Mouse (Mus musculus) liver, adult 2 months (tissue): Measurements from ENCODE around the gene Pip4k2c. TPM values are rescaled to one million over a fixed set of nuclear protein-coding genes. Genes with fewer than 3 reads are reported as not detected.

Source experiments
- DNase-seq: peaks from one replicate; pipeline ENCODE4 v3.0.0-alpha.2; 2011; ENCODE audit warnings: low read depth, low spot score; ENCODE audit errors: extremely low read depth
- H3K27ac ChIP-seq: fragments of 200-500 bp; replicated peaks from 2 replicates; pipeline ENCODE4 v1.5.1; 2012; ENCODE audit warnings: low read depth, mild to moderate bottlenecking, control low read depth, inconsistent platforms, low read length; ENCODE audit not compliant: insufficient read depth
- H3K27me3 ChIP-seq: fragments of 200-500 bp; 2 replicates; pipeline ENCODE4 v1.6.1; 2012; ENCODE audit warnings: mild to moderate bottlenecking, moderate library complexity, low read length, inconsistent platforms; ENCODE audit not compliant: control insufficient read depth, insufficient read depth
- H3K36me3 ChIP-seq: fragments of 200-500 bp; 2 replicates; pipeline ENCODE4 v1.6.1; 2012; ENCODE audit warnings: low read length, inconsistent platforms; ENCODE audit not compliant: control insufficient read depth, insufficient read depth
- H3K4me1 ChIP-seq: fragments of 200-500 bp; 2 replicates; pipeline ENCODE4 v1.6.1; 2011; ENCODE audit warnings: low read length; ENCODE audit not compliant: control insufficient read depth, insufficient read depth
- H3K4me3 ChIP-seq: fragments of 200-500 bp; 2 replicates; pipeline ENCODE4 v1.5.1; 2011; ENCODE audit warnings: low read depth, mild to moderate bottlenecking, control low read depth, low read length, moderate library complexity; ENCODE audit not compliant: insufficient read depth
- H3K79me2 ChIP-seq: fragments of 200-500 bp; 2 replicates; pipeline ENCODE4 v1.6.1; 2012; ENCODE audit warnings: inconsistent platforms, mild to moderate bottlenecking, low read length, moderate library complexity; ENCODE audit not compliant: control insufficient read depth, insufficient read depth
- H3K9ac ChIP-seq: fragments of 200-500 bp; 2 replicates; pipeline ENCODE4 v1.6.1; 2012; ENCODE audit warnings: low read depth, mild to moderate bottlenecking, control low read depth, inconsistent platforms, low read length
- CTCF ChIP-seq: fragments of 200-500 bp; IDR thresholded peaks from 2 replicates; pipeline ENCODE4 v1.5.1; 2011; ENCODE audit warnings: low read depth, low read length, control low read depth
- POLR2A ChIP-seq: fragments of 200-500 bp; IDR thresholded peaks from 2 replicates; pipeline ENCODE4 v1.6.1; 2011; ENCODE audit warnings: low read length, control low read depth; ENCODE audit not compliant: insufficient read depth; ENCODE audit errors: extremely low read depth
- WGBS: fragments of 180-500 bp; shearing (Covaris S2); methylation state at CpG from one replicate; pipeline ENCODE4 v1.1.7; 2018; 5-methylcytosine and 5-hydroxymethylcytosine counted together
- polyA plus RNA-seq: library from polyadenylated mRNA; depleted of rRNA; stranded (reverse); fragments of >200 nt; gene quantifications from 2 replicates; pipeline ENCODE4 v1.2.3, GENCODE M21; 2012
- total RNA-seq: library from RNA; depleted of rRNA; stranded (reverse); fragments of >200 nt; gene quantifications from 2 replicates; pipeline ENCODE4 v1.2.3, GENCODE M21; 2014

Gene Pip4k2c
- total and polyA plus RNA-seq, 2 experiments, result 8.9 to 13.9 TPM

DNA sequence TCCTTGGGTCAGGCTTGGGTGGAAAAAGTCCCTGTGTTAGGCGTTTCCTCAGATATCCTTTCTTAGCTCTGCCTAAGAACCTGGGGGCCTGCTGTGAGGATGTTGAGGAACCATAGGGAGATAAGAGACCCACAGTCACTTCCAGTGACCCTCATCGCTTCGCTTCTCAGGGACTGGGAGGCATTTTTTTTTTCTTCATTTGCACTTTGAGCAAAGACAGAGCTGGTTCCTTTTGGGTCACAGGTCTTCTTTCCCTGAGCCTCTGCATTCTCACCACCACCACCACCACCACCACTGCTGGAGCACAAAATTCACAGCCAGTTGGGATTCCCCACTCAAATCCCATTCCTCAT is 30.7 kb downstream of the Pip4k2c start:
- peaks cover under 1% of the 10 kb centered on the region for H3K4me1 ChIP-seq
- H3K79me2 ChIP-seq, result no peaks in the 10 kb centered on the region
- no peak for DNase-seq
- no peak for TF ChIP-seq POLR2A
- no peak overlapping the region for H3K9ac ChIP-seq
- 58% methylated on average over 3 of the region's 3 CpGs for WGBS
- H3K27me3 ChIP-seq, result peaks cover 12% of the 10 kb centered on the region; the same call in 1 of the 2 replicates
- no peaks in the 10 kb centered on the region for H3K36me3 ChIP-seq
- peak overlapping the region; percentile 42 for H3K27ac ChIP-seq
- H3K4me3 ChIP-seq, result 0 out of 2 replicates have a peak overlapping the region, but pooled peaks have one; percentile 49

- Histone ChIP-seq H3K79me2 (no peaks in the 10 kb centered on the region), H3K4me1 (no peaks in the 10 kb centered on the region; the same call in 1 of the 2 replicates), H3K27me3 (peaks cover 12% of the 10 kb centered on the region; the same call in 1 of the 2 replicates), H3K9ac (no peak within 1 kb of the TSS; the same call in 1 of the 2 replicates), H3K27ac (peak within 1 kb of the TSS; percentile 42), H3K36me3 (no peaks in the 10 kb centered on the region), H3K4me3 (peak within 1 kb of the TSS; percentile 50)
- TF ChIP-seq CTCF, result no peak
- TF ChIP-seq POLR2A, result no peak
- no peak for DNase-seq
- 7% methylated on average over 34 of the region's 34 CpGs for WGBS
These were observed 31.3 kb downstream of the Pip4k2c start, which contains the start of gene Slc26a10 for GRCm38 (mm10) chr10:127179871-127180694. Gene Slc26a10, minus strand, starts transcription at chr10:127180645.

DNA sequence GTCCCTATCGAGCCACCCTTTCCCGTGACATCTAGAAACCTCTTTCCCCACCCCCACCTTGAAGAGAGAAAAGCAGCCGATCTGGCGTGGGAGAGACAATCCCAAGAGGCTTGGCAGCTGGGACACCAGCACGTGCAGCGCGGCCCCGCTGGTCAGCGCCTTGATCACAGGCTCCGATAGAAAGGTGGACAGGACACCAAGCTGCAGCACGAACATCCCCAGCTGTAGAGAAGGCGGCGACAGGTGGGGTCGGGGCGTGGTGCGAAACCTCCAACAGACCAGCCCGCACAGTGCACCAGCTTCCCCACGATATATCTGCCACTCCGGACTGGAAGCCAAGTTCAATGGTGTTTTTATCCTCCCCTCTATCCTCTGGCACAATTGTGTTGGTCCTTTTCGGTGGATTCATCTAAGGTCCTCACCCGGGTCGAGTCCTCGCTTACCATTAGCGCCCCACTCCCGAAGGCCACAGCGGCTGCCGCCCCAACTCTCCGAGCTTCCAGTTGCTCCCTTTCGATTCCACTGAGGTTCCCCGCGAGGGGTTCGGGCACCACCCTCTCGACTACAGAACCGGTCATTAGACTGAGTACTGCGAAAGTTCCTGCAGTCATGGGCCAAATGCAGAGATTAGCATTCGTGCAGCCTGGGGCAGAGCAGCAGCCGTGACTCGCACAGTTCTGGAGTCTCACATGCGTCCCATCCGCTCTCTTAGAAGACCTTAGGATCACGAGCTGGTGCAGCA is 32.9 kb downstream of the Pip4k2c start:
- Histone ChIP-seq H3K4me3 (peak overlapping the region; percentile 28; the same call in 1 of the 2 replicates), H3K9ac (no peak overlapping the region; the same call in 1 of the 2 replicates), H3K79me2 (no peaks in the 10 kb centered on the region), H3K4me1 (no peaks in the 10 kb centered on the region; the same call in 1 of the 2 replicates), H3K36me3 (no peaks in the 10 kb centered on the region), H3K27ac (no peak overlapping the region), H3K27me3 (peaks cover 12% of the 10 kb centered on the region; the same call in 1 of the 2 replicates)
- no peak for DNase-seq
- TF ChIP-seq POLR2A (no peak), CTCF (no peak)
- 9% methylated on average over 41 of the region's 41 CpGs for WGBS

- 2% methylated on average over 23 of the region's 23 CpGs for WGBS
- no peak overlapping the region for H3K27ac ChIP-seq
- no peaks in the 10 kb centered on the region; the same call in 1 of the 2 replicates for H3K4me1 ChIP-seq
- H3K27me3 ChIP-seq, result peaks cover 12% of the 10 kb centered on the region; the same call in 1 of the 2 replicates
- TF ChIP-seq POLR2A (no peak), CTCF (peak; percentile 84)
- no peak overlapping the region for H3K9ac ChIP-seq
- no peaks in the 10 kb centered on the region for H3K36me3 ChIP-seq
- H3K79me2 ChIP-seq, result no peaks in the 10 kb centered on the region
- peak overlapping the region; percentile 32; the same call in 1 of the 2 replicates for H3K4me3 ChIP-seq
- no peak for DNase-seq
These were observed 33.7 kb downstream of the Pip4k2c start for GRCm38 (mm10) chr10:127177719-127178118.

GRCm38 (mm10) chr10:127177235-127177634 is 34.1 kb downstream of the Pip4k2c start:
- peaks cover 12% of the 10 kb centered on the region; the same call in 1 of the 2 replicates for H3K27me3 ChIP-seq
- 27% methylated on average over 9 of the region's 9 CpGs for WGBS
- no peak overlapping the region for H3K27ac ChIP-seq
- no peaks in the 10 kb centered on the region for H3K79me2 ChIP-seq
- no peak for TF ChIP-seq POLR2A
- TF ChIP-seq CTCF, result no peak
- DNase-seq, result no peak
- no peak overlapping the region for H3K9ac ChIP-seq
- no peaks in the 10 kb centered on the region for H3K36me3 ChIP-seq
- no peaks in the 10 kb centered on the region; the same call in 1 of the 2 replicates for H3K4me1 ChIP-seq
- H3K4me3 ChIP-seq, result no peak overlapping the region
